Mouse (Mus musculus) erythroblast, embryonic 14.5 days (primary cell): ENCODE results near the gene Papola.

Source experiments
- GATA1 ChIP-seq: IDR thresholded peaks from 2 replicates; pipeline ENCODE4 v1.6.1; 2012; ENCODE audit warnings: low read length, inconsistent platforms, mixed read lengths
- TAL1 ChIP-seq: IDR thresholded peaks from 3 replicates; pipeline ENCODE4 v1.6.1; 2012; ENCODE audit warnings: low read length, inconsistent platforms, mixed read lengths

GRCm38 (mm10) chr12:105739656-105740055, 44.8 kb upstream of the Papola start:
- TF ChIP-seq GATA1 (no peak), TAL1 (no peak)
